Mouse (Mus musculus) monocyte, adult 5-6 weeks (primary cell): ENCODE data around the gene Rpl18. TPM values are rescaled to one million over a fixed set of nuclear protein-coding genes. Genes with fewer than 3 reads are reported as not detected.

ENCODE experiments used
- ATAC-seq: fragments of 153-309, 156-312 bp; replicated peaks from 2 replicates; pipeline ENCODE4 v1.8.0; 2017; ENCODE audit warnings: mild to moderate bottlenecking; ENCODE audit not compliant: low TSS enrichment, insufficient number of reproducible peaks, severe bottlenecking, poor library complexity, low FRiP score
- total RNA-seq: library from RNA; stranded (forward); fragments of 200-1000, 200-491, 200-594 nt; gene quantifications from 3 replicates; pipeline ENCODE4 v1.2.3, GENCODE M21; 2017

Gene Rpl18
- total RNA-seq, 1 experiment from 2014 or later, result 1,028 TPM

DNA sequence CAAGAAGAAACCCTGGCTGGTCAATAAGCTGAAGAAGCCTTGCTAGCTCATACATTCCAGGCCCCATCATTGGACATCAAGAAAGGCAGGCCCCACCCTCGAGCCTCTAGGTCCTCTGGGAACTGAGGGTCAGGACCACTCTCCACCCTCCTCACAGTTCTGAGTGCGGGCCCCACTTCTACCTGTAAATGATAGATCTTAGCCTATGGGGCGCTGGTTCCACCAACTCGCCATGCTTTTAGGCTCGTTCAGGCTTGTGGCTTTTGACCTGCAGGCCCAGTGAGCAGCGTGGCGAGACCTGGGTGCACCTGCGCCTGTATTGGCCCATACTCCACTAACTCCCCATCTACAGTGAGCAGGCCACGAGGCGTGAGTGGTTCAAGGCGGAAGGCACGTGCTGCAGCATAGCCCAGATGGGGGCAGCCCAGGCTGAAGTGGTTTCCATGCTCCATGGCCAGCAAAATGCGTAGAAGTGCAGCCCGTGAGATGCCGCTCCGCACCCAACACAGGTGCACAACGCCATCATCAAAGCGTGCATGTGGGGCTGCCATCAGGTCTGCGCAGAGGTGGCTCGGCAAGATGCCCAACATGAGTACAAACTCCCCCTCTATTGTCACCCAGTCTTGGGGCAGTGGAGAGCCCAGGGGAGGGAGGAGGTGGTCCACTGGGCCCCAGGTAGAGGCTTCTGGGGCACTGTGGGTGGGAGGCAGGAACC is 4.6 kb upstream of the Rpl18 start:
- ATAC-seq, result no peak

GRCm38 (mm10) chr7:45711316-45712021 is 3.8 kb upstream of the Rpl18 start:
- no peak for ATAC-seq

GRCm38 (mm10) chr7:45712022-45712757 is 3.1 kb upstream of the Rpl18 start:
- ATAC-seq, result no peak

- no peak for ATAC-seq
Observed at GRCm38 (mm10) chr7:45713396-45713795, 1.9 kb upstream of the Rpl18 start.

DNA sequence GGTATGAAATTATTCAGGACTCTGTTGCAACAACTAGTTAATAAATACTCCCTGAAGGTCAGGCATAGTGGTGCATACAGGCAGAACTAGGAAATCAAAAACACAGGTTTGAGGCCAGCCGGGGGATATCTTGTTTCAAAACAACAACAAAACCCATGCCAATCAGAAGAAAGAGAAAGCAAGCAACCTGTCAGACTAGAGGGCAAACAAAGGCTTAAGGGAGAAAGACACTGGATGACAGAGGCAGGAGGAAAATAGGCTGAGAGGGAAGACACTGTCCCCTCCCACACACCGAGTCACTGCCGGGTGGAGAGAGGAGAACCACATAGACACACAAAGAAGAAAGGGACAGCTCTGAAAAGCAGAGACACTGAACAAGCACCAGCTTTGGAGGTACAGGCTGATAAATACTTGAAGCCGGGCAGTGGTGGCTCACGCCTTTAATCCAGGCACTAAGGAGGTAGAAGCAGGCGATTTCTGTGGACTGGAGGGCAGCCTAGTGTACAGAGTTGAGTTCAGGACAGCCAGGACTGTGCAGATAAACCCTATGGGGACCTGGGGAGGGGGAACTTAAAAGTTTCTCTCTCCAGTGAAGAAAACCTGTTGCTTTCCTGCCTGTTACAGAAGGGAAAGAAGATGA is 1.3 kb upstream of the Rpl18 start:
- no peak for ATAC-seq

- no peak for ATAC-seq
Observed at GRCm38 (mm10) chr7:45714630-45715089, 597 bp upstream of the Rpl18 start.

DNA sequence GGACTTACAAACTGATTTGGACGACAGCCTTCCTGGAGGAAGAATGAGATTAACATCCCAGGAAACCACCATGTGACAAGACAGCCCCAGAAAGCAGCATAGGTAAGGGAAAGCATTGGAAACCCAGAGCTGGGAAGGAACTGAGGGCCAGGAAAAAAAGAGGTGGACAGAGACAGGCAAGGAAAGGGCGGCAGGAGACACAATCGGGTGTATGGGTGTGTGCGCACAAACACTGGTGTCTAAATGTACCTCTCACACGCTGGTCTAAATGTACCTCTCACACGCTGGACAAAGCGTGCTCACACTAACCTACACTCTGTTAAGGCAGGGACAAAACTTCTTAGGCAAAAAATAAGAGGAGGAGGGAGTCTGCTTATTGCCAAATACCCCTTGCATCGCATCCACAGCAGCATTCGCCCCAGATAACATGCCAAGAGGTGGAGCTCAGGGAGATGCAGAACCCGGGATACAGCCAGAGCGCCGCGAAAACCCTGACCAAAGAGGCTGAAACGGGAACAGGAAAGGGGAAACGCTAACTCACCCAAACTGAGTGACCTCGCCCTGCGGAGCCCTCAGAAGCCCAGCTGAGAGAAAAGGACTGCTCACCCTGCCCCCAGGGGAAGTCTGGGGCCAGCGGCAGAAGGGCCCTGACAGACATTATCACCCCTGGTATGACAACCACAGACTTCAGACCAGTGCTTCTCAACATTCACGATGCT is 643 bp downstream of the Rpl18 start:
- peak; percentile 51 for ATAC-seq

DNA sequence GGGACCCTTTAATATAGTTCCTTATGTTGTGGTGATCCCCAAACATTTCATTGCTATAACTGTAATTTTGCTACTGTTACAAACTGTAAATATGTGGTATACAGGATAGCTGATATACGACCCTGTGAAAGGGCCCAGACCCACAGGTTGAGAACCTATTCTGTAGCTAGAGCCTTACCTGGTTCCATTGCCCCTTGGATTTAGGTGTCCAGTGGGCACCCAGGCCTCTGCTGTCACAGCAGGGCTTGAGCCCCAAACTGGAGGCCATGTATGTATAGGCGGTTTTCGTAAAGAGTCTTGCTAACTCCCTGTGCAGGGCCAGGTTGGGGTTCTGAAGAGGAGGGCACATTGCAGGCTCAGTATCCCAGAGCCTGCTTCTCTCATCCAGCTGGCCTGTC is 1.2 kb downstream of the Rpl18 start:
- ATAC-seq, result no peak

DNA sequence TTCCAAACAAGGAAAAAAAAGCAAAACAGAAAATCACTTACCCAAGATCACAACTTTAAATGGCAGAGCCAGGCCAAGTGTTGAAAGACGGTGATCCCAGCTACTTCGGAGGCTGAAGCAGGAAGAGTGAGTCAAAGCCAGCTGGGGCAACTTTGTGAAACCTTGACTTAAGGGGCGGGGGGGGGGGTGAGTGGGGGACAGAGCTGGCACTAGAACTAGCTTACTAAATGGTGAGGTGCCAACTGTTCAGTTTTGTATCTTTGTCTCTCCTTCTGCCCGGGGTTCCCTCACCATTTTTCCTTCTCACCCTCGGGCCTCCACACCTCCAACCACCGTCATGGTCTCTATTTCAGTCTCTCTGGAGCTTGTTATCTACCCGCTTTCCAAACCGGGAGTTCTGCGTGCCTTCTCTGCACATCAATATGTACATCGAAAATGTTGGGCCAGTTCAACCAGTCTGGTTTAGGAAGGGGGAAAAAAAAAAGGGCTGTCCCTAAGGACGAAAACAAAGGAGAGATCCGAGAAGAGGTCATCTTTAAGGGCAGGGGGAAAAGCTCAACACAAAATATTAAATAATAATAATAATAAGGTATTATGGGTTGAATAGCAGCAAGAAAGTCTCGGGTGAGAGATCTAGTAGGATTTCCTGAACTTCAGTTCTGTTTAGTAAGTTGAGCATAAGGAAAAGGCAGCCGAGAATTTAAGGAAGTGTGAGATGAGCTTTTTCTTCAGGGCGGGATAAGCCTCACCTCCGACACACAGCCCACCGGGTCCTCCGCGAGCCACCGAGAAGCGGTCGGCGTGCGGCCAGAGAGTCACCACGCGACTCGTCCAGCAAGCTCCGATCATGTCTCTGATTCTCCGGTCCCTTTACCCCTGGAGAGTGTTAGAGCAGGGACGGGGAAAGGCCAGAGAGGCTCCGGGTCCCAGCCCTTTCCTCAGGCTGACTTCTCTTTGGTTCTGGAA is 2.0 kb downstream of the Rpl18 start:
- no peak for ATAC-seq

DNA sequence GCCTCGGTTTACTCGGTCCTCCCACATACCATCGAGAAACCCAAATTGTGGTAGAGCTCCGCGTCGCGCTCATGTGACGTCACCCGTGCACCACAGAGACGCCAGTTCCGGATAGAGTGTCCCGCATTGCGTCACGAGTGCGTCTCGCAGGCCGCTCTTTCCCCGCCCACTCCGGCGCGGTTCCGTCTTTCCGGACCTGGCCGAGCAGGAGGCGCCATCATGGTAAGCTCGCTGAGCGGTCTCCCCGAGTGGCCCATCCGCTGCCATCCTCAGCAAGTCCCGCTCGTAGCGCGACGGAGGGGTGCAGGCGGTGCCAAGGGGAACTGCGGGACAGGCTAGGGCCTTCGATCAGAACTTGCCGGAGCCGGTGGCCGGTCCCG is 2.7 kb downstream of the Rpl18 start, which contains the start of gene Sphk2:
Gene Sphk2 (minus strand): TSS at position 85 of the 380 bp plus-strand sequence.
- ATAC-seq, result peak; percentile 61

DNA sequence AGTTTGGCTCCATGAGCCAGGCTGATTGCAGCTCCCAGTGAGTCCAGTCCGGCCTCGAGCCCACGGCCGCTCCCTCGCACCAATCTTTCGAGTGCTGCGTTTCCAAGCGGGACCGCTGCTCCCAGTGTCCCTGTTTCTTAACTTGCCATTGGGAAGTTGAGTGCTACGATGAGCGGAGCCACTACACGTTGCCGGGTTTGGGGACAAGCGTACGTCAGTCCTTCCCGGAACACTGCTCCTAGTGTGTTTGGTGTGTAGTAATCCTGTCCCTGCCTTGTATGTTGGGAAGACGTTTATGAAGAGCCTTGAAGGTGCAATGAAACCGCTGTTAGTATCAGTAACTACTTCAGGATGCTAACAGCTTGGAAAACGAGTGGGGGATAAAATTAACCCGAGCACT is 3.1 kb downstream of the Rpl18 start:
- ATAC-seq, result no peak

DNA sequence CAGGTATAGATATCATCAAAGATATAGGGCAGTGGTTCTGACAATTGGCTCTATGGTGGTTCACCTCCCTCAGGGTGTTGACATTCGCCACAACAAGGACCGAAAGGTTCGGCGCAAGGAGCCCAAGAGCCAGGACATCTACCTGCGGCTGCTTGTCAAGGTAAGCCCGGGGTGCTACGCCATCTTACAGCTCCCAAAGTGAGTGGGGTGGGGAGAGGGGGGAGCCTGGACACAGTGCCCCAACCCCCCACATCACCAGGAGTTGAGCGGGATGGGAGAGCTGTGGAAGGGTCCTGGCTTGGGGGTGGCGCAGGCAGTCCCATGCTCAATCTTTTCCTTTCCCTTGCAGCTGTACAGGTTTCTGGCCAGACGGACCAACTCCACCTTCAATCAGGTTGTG is 3.9 kb downstream of the Rpl18 start:
- no peak for ATAC-seq

GRCm38 (mm10) chr7:45719738-45720412 is 4.6 kb downstream of the Rpl18 start:
- ATAC-seq, result no peak

- no peak for ATAC-seq
Observed at GRCm38 (mm10) chr7:45720413-45721233, 5.4 kb downstream of the Rpl18 start, which contains the start of gene Fam83e. Gene Fam83e (plus strand): TSS chr7:45721212.

DNA sequence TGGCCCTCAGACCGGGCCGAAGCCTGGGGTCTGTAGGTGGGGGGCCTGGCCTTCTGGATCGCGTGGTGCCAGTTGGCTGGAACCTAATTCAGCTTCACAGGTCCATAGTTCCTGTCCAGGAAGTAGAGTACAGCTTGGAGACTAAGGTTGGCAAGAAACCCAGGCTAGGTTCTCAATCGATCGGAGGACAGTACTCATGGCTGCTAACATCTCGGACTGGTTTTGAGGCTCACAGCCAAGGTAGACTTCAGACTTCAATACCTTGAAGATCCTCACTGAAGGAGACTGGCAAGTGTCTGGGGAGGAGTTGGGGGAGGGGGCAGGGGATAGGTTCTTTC is 5.9 kb downstream of the Rpl18 start:
- no peak for ATAC-seq

GRCm38 (mm10) chr7:45721642-45722347 is 6.5 kb downstream of the Rpl18 start:
- no peak for ATAC-seq
